Comparison of ENCODE assay signal across 9 mouse cellular contexts in the genomic region with DNA sequence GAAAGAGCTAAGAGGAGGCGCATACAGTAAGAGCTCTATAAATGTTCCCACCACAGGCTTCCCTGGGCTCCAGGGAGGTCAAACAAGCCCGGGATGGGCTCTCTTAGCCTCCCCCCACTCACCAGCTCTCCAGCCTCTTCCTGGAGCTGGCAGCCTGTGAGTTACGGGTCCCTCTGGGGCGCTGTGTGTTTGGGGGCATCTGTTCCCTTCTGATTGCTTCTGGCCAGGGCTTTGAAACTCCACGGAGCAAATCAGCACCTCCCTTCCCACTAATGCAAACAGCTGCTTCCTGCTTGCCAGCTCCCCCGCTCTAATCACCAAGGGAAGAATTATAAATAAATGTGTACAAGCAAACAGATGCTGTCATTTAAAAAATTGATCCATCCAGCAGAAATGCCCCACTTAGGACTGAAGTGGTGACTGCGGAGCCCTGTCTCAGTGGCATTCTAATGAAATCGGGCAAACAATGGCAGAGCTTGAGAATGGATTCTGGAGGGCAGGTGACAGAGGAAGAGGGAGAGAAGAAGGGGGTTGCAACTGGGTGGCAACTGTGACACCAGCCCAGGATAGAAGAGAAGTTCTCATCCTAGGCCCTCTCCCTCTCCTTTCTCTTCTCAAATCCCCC. TPM values are rescaled to one million over a fixed set of nuclear protein-coding genes. Genes with fewer than 3 reads are reported as not detected.
A peak's percentile ranks its signal among the peaks of the same experiment; 100 is the strongest.
DNase-seq lines count a peak whose midpoint lies in the region; ATAC-seq and TF ChIP-seq lines count a peak whose summit lies in the region.
"Had no signal": no experiment of that assay in that cellular context is flagged by ENCODE, and none has a peak within 500 bp of the region (broad histone marks: within the 10 kb centered on the region; RNA-seq: fewer than 3 reads in every experiment).

No protein-coding gene starts in this region.

- TF ChIP-seq CTCF in stomach, postnatal 0 days (IDR thresholded peaks at IDR 0.05; ENCODE audit: low read depth), result no peak

- H3K4me1 ChIP-seq in embryonic facial prominence, embryonic 11.5 days (ENCODE audit: control insufficient read depth, insufficient read depth, low read length), result no peaks in the 10 kb centered on the region
- H3K4me1 ChIP-seq in embryonic facial prominence, embryonic 10.5 days, result peaks cover 7% of the 10 kb centered on the region; the same call in 1 of the 2 replicates
- H3K4me1 ChIP-seq in stomach, embryonic 16.5 days (ENCODE audit: control insufficient read depth, insufficient read depth, low read length), result no peaks in the 10 kb centered on the region
- no peaks in the 10 kb centered on the region for H3K4me1 ChIP-seq in stomach, postnatal 0 days (replicated peaks; ENCODE audit: control insufficient read depth, insufficient read depth)
- H3K4me1 ChIP-seq in heart, embryonic 10.5 days, result peaks cover 2% of the 10 kb centered on the region; the same call in 1 of the 2 replicates

- no peak for TF ChIP-seq EP300 in stomach, postnatal 0 days (optimal IDR thresholded peaks at IDR 0.05)

- DNase-seq in embryonic facial prominence, embryonic 11.5 days (ENCODE audit: low spot score), result peak; percentile 5
- DNase-seq in embryonic facial prominence, embryonic 10.5 days (ENCODE audit: low spot score), result no peak
- DNase-seq in stomach, postnatal 0 days (ENCODE audit: low spot score), result no peak
- DNase-seq in lung, postnatal 4 days, result peak; percentile 18 to 58
- no peak for DNase-seq in gastrocnemius, adult 8-10 months (ENCODE audit: low spot score in 2 of 2)
- no peak for DNase-seq in heart, embryonic 10.5 days (ENCODE audit: low spot score)
- no peak for DNase-seq in Muller cell, postnatal 12 days (ENCODE audit: inconsistent ontology term)

- H3K9me3 ChIP-seq in embryonic facial prominence, embryonic 11.5 days (replicated peaks; ENCODE audit: control insufficient read depth, low read length), result no peaks in the 10 kb centered on the region
- H3K9me3 ChIP-seq in embryonic facial prominence, embryonic 10.5 days, result no peaks in the 10 kb centered on the region
- H3K9me3 ChIP-seq in stomach, embryonic 16.5 days (replicated peaks; ENCODE audit: control insufficient read depth, low read length), result peaks cover 3% of the 10 kb centered on the region; the same call in 1 of the 2 replicates
- no peaks in the 10 kb centered on the region for H3K9me3 ChIP-seq in stomach, postnatal 0 days (ENCODE audit: control insufficient read depth, low read length)
- H3K9me3 ChIP-seq in heart, embryonic 10.5 days, result no peaks in the 10 kb centered on the region; the same call in 1 of the 2 replicates
- H3K9me3 ChIP-seq: liver, embryonic 15.5 days had no signal

- H3K27ac ChIP-seq in embryonic facial prominence, embryonic 11.5 days (replicated peaks; ENCODE audit: low read depth, low read length), result no peak overlapping the region
- H3K27ac ChIP-seq in embryonic facial prominence, embryonic 10.5 days (replicated peaks), result no peak overlapping the region
- H3K27ac ChIP-seq in stomach, embryonic 16.5 days (ENCODE audit: low read length), result no peak overlapping the region; the same call in 1 of the 2 replicates
- no peak overlapping the region for H3K27ac ChIP-seq in stomach, postnatal 0 days (replicated peaks)
- no peak overlapping the region for H3K27ac ChIP-seq in heart, embryonic 10.5 days
- H3K27ac ChIP-seq: liver, embryonic 15.5 days had no signal

- H3K4me3 ChIP-seq in embryonic facial prominence, embryonic 11.5 days (ENCODE audit: low read depth, low read length), result no peak overlapping the region
- no peak overlapping the region for H3K4me3 ChIP-seq in embryonic facial prominence, embryonic 10.5 days
- no peak overlapping the region for H3K4me3 ChIP-seq in stomach, embryonic 16.5 days (replicated peaks; ENCODE audit: low read length)
- no peak overlapping the region for H3K4me3 ChIP-seq in stomach, postnatal 0 days (ENCODE audit: low read depth, low read length)
- H3K4me3 ChIP-seq in heart, embryonic 10.5 days, result no peak overlapping the region
- H3K4me3 ChIP-seq: liver, embryonic 15.5 days had no signal

- no peaks in the 10 kb centered on the region for H3K27me3 ChIP-seq in embryonic facial prominence, embryonic 11.5 days (ENCODE audit: control insufficient read depth, insufficient read depth, low read length)
- no peaks in the 10 kb centered on the region for H3K27me3 ChIP-seq in embryonic facial prominence, embryonic 10.5 days (replicated peaks; ENCODE audit: low read depth, poor library complexity, severe bottlenecking)
- H3K27me3 ChIP-seq in stomach, embryonic 16.5 days (ENCODE audit: control insufficient read depth, insufficient read depth, low read length), result no peaks in the 10 kb centered on the region
- H3K27me3 ChIP-seq in stomach, postnatal 0 days (ENCODE audit: control insufficient read depth, insufficient read depth, low read length), result no peaks in the 10 kb centered on the region
- H3K27me3 ChIP-seq in heart, embryonic 10.5 days (ENCODE audit: insufficient read depth, poor library complexity, severe bottlenecking), result no peaks in the 10 kb centered on the region
- H3K27me3 ChIP-seq: liver, embryonic 15.5 days had no signal

- 47% methylated on average over 8 of the region's 8 CpGs for WGBS in embryonic facial prominence, embryonic 11.5 days
- 57% methylated on average over 8 of the region's 8 CpGs for WGBS in embryonic facial prominence, embryonic 10.5 days
- WGBS in stomach, embryonic 16.5 days, result 30% methylated on average over 8 of the region's 8 CpGs
- WGBS in stomach, postnatal 0 days, result 33% methylated on average over 8 of the region's 8 CpGs
- WGBS in heart, embryonic 10.5 days, result 52% methylated on average over 8 of the region's 8 CpGs

- no peaks in the 10 kb centered on the region for H3K36me3 ChIP-seq in embryonic facial prominence, embryonic 11.5 days (replicated peaks; ENCODE audit: control insufficient read depth, insufficient read depth, low read depth, low read length)
- no peaks in the 10 kb centered on the region for H3K36me3 ChIP-seq in embryonic facial prominence, embryonic 10.5 days (replicated peaks)
- H3K36me3 ChIP-seq in stomach, embryonic 16.5 days (ENCODE audit: control insufficient read depth, insufficient read depth, low read length), result no peaks in the 10 kb centered on the region
- H3K36me3 ChIP-seq in stomach, postnatal 0 days (ENCODE audit: control insufficient read depth, insufficient read depth, low read length), result no peaks in the 10 kb centered on the region
- H3K36me3 ChIP-seq in heart, embryonic 10.5 days, result no peaks in the 10 kb centered on the region
- H3K36me3 ChIP-seq: liver, embryonic 15.5 days had no signal

- no peak; the same call in 1 of the 2 replicates for ATAC-seq in embryonic facial prominence, embryonic 11.5 days (replicated peaks; ENCODE audit: insufficient number of reproducible peaks, low FRiP score, low TSS enrichment, low read depth)
- ATAC-seq in stomach, embryonic 16.5 days (ENCODE audit: insufficient read depth, low FRiP score), result 0 out of 2 replicates have a peak, but pooled peaks have one; percentile 21
- ATAC-seq in stomach, postnatal 0 days (ENCODE audit: low FRiP score, low TSS enrichment), result no peak

- no peak overlapping the region for H3K4me2 ChIP-seq in embryonic facial prominence, embryonic 11.5 days (ENCODE audit: low read depth, low read length)
- H3K4me2 ChIP-seq in stomach, embryonic 16.5 days (ENCODE audit: low read depth, low read length), result no peak overlapping the region
- no peak overlapping the region for H3K4me2 ChIP-seq in stomach, postnatal 0 days (replicated peaks; ENCODE audit: low read depth)
- H3K4me2 ChIP-seq: liver, embryonic 15.5 days had no signal

- H3K9ac ChIP-seq in embryonic facial prominence, embryonic 11.5 days (replicated peaks; ENCODE audit: low read length), result no peak overlapping the region
- peak overlapping the region; percentile 24; the same call in 1 of the 2 replicates for H3K9ac ChIP-seq in stomach, embryonic 16.5 days (ENCODE audit: low read length)
- no peak overlapping the region for H3K9ac ChIP-seq in stomach, postnatal 0 days (ENCODE audit: low read length)
- H3K9ac ChIP-seq: liver, embryonic 15.5 days had no signal

RNA-seq across cellular contexts. Expression of a gene that starts 9.7 kb away (rescaled TPM):
- 11.3 and 11.9 TPM in 2 replicates for polyA plus RNA-seq in embryonic facial prominence, embryonic 11.5 days (2014; fragmentation: Nextera tagmentation; extraction: Ambion mirVana)
- 16.4 and 16.5 TPM in 2 replicates for polyA plus RNA-seq in embryonic facial prominence, embryonic 10.5 days (2016; fragmentation: Nextera tagmentation; extraction: Ambion mirVana)
- 8.2 and 8.7 TPM in 2 replicates for polyA plus RNA-seq in stomach, embryonic 16.5 days (2015; fragmentation: Nextera tagmentation; extraction: Ambion mirVana)
- polyA plus RNA-seq in stomach, postnatal 0 days (2015; fragmentation: Nextera tagmentation; extraction: Ambion mirVana), result 3.4 and 3.8 TPM in 2 replicates
- 1 to 10 TPM; 6.4 to 7.6 (median 6.7) TPM for total RNA-seq in gastrocnemius, adult 8-10 months (2022)
- 10.8 and 11.6 TPM in 2 replicates for polyA plus RNA-seq in heart, embryonic 10.5 days (2016; fragmentation: Nextera tagmentation; extraction: Ambion mirVana)

RNA-seq across cellular contexts. Expression of a gene that starts 56.6 kb away (rescaled TPM):
- polyA plus RNA-seq in embryonic facial prominence, embryonic 11.5 days (2014; fragmentation: Nextera tagmentation; extraction: Ambion mirVana), result 119 and 132 TPM in 2 replicates
- polyA plus RNA-seq in embryonic facial prominence, embryonic 10.5 days (2016; fragmentation: Nextera tagmentation; extraction: Ambion mirVana), result 120 and 123 TPM in 2 replicates
- polyA plus RNA-seq in stomach, embryonic 16.5 days (2015; fragmentation: Nextera tagmentation; extraction: Ambion mirVana), result 103 and 104 TPM in 2 replicates
- 77.0 and 77.9 TPM in 2 replicates for polyA plus RNA-seq in stomach, postnatal 0 days (2015; fragmentation: Nextera tagmentation; extraction: Ambion mirVana)
- total RNA-seq in gastrocnemius, adult 8-10 months (2022), result 10 to 100 TPM in 3 of 4 experiments, 1 to 10 TPM in 1; 10.0 to 10.9 (median 10.3) TPM
- polyA plus RNA-seq in heart, embryonic 10.5 days (2016; fragmentation: Nextera tagmentation; extraction: Ambion mirVana), result 122 and 123 TPM in 2 replicates

Comparison
In these comparisons a context has a peak if more than half of its experiments do, and no peak if none do; other contexts are left out.
1. DNase-seq: peak in embryonic facial prominence, embryonic 11.5 days (single experiment) and lung, postnatal 4 days (2 of 2); none in embryonic facial prominence, embryonic 10.5 days (single experiment), stomach, postnatal 0 days (single experiment), gastrocnemius, adult 8-10 months (0 of 2), heart, embryonic 10.5 days (single experiment) and Muller cell, postnatal 12 days (single experiment).